Mouse (Mus musculus) adrenal gland, postnatal 0 days (tissue): ENCODE results near the gene Vmn2r60. TPM values are rescaled to one million over a fixed set of nuclear protein-coding genes. Genes with fewer than 3 reads are reported as not detected.

Source experiments
- polyA plus RNA-seq: library from polyadenylated mRNA; unstranded; fragments of >200 nt; fragmentation: Nextera tagmentation; extraction: Ambion mirVana; gene quantifications from 2 replicates; pipeline ENCODE4 v1.2.1, GENCODE M21; 2015

The Vmn2r60 gene
- polyA plus RNA-seq: not detected in 2 replicates

GRCm38 (mm10) chr7:42107470-42107869, at the start of gene Vmn2r60:
Vmn2r60 (plus strand) TSS chr7:42107770.

GRCm38 (mm10) chr7:42058923-42059322, 48.6 kb upstream of the Vmn2r60 start, which contains the start of gene Vmn2r59:
Vmn2r59 (minus strand) TSS chr7:42059023.

Other genes starting within 250 kb of the Vmn2r60 start
- gene Vmn2r58, start 235.1 kb upstream of the Vmn2r60 start, polyA plus RNA-seq: not detected in 2 replicates
- gene Vmn2r59, start 48.7 kb upstream of the Vmn2r60 start, polyA plus RNA-seq: not detected in 2 replicates
- not detected in 2 replicates for gene Vmn2r61, start 152.3 kb downstream of the Vmn2r60 start, polyA plus RNA-seq